Mouse (Mus musculus): ENCODE results near the gene Stk24. TPM values are rescaled to one million over a fixed set of nuclear protein-coding genes. Genes with fewer than 3 reads are reported as not detected.

The Stk24 gene
- total and polyA plus RNA-seq, 2 experiments from 2014 or later = 15.3 to 34.0 TPM

GRCm38 (mm10) chr14:121314934-121315333 is 64.9 kb downstream of the Stk24 start:
- no peak for TF ChIP-seq CTCF (IDR thresholded peaks at IDR 0.05; ENCODE audit: low read depth)

GRCm38 (mm10) chr14:121313283-121313682 is 66.5 kb downstream of the Stk24 start:
- Histone ChIP-seq H3K4me1 (ENCODE audit: insufficient read depth) (peaks cover 2% of the 10 kb centered on the region; the same call in 1 of the 2 replicates), H3K36me3 (ENCODE audit: insufficient read depth) (no peaks in the 10 kb centered on the region), H3K27me3 (ENCODE audit: insufficient read depth, low read length) (no peaks in the 10 kb centered on the region), H3K9ac (no peak overlapping the region), H3K27ac (ENCODE audit: low read depth, low read length) (no peak overlapping the region), H3K9me3 (ENCODE audit: low read length) (no peaks in the 10 kb centered on the region), H3K4me2 (ENCODE audit: low read depth) (no peak overlapping the region), H3K4me3 (ENCODE audit: low read depth, low read length) (no peak overlapping the region)
- TF ChIP-seq CTCF (IDR thresholded peaks at IDR 0.05; ENCODE audit: low read depth) = no peak
- ATAC-seq = no peak
- WGBS = 97% methylated on average over 10 of the region's 10 CpGs
- DNase-seq = no peak

More at GRCm38 (mm10) chr14:121314934-121315333, 64.9 kb downstream of the Stk24 start:
- no peak overlapping the region for H3K4me2 ChIP-seq (ENCODE audit: low read depth)
- DNase-seq (no peak), ATAC-seq (no peak)
- peaks cover 2% of the 10 kb centered on the region; the same call in 1 of the 2 replicates for H3K4me1 ChIP-seq (ENCODE audit: insufficient read depth)
- no peak overlapping the region for H3K9ac ChIP-seq
- H3K27me3 ChIP-seq (ENCODE audit: insufficient read depth, low read length) = no peaks in the 10 kb centered on the region
- H3K36me3 ChIP-seq (ENCODE audit: insufficient read depth) = no peaks in the 10 kb centered on the region
- no peaks in the 10 kb centered on the region for H3K9me3 ChIP-seq (ENCODE audit: low read length)
- H3K4me3 ChIP-seq (ENCODE audit: low read depth, low read length) = no peak overlapping the region
- 63% methylated on average over 3 of the region's 3 CpGs for WGBS
- no peak overlapping the region for H3K27ac ChIP-seq (ENCODE audit: low read depth, low read length)

- no peak overlapping the region for H3K4me3 ChIP-seq (ENCODE audit: low read depth, low read length)
- no peak overlapping the region for H3K9ac ChIP-seq
- no peak overlapping the region for H3K27ac ChIP-seq (ENCODE audit: low read depth, low read length)
- no peak for DNase-seq
- no peaks in the 10 kb centered on the region for H3K9me3 ChIP-seq (ENCODE audit: low read length)
- no peak overlapping the region for H3K4me2 ChIP-seq (ENCODE audit: low read depth)
- no peak for TF ChIP-seq CTCF (IDR thresholded peaks at IDR 0.05; ENCODE audit: low read depth)
- no peaks in the 10 kb centered on the region; the same call in 1 of the 2 replicates for H3K4me1 ChIP-seq (ENCODE audit: insufficient read depth)
- H3K36me3 ChIP-seq (ENCODE audit: insufficient read depth) = peaks cover 6% of the 10 kb centered on the region; the same call in 1 of the 2 replicates
- H3K27me3 ChIP-seq (ENCODE audit: insufficient read depth, low read length) = no peaks in the 10 kb centered on the region
- WGBS = 91% methylated on average over 2 of the region's 2 CpGs
- ATAC-seq = no peak
Observed at GRCm38 (mm10) chr14:121311083-121311482, 68.7 kb downstream of the Stk24 start.

- 86% methylated on average over 6 of the region's 6 CpGs for WGBS
- no peak for DNase-seq
- Histone ChIP-seq H3K4me1 (ENCODE audit: insufficient read depth) (no peaks in the 10 kb centered on the region), H3K27ac (ENCODE audit: low read depth, low read length) (no peak overlapping the region), H3K9me3 (ENCODE audit: low read length) (no peaks in the 10 kb centered on the region), H3K27me3 (ENCODE audit: insufficient read depth, low read length) (no peaks in the 10 kb centered on the region), H3K4me2 (ENCODE audit: low read depth) (no peak overlapping the region), H3K36me3 (ENCODE audit: insufficient read depth) (peaks cover 6% of the 10 kb centered on the region; the same call in 1 of the 2 replicates), H3K9ac (no peak overlapping the region), H3K4me3 (ENCODE audit: low read depth, low read length) (no peak overlapping the region)
- no peak for TF ChIP-seq CTCF (IDR thresholded peaks at IDR 0.05; ENCODE audit: low read depth)
- ATAC-seq = no peak
Observed at GRCm38 (mm10) chr14:121310325-121311080, 69.3 kb downstream of the Stk24 start.

- H3K4me1 ChIP-seq (ENCODE audit: insufficient read depth) = no peaks in the 10 kb centered on the region
- ATAC-seq (no peak), DNase-seq (no peak)
- H3K27me3 ChIP-seq (ENCODE audit: insufficient read depth, low read length) = no peaks in the 10 kb centered on the region
- no peak for TF ChIP-seq CTCF (IDR thresholded peaks at IDR 0.05; ENCODE audit: low read depth)
- peaks cover 6% of the 10 kb centered on the region; the same call in 1 of the 2 replicates for H3K36me3 ChIP-seq (ENCODE audit: insufficient read depth)
- H3K9me3 ChIP-seq (ENCODE audit: low read length) = no peaks in the 10 kb centered on the region
- H3K4me3 ChIP-seq (ENCODE audit: low read depth, low read length) = no peak overlapping the region
- H3K9ac ChIP-seq = no peak overlapping the region
- H3K27ac ChIP-seq (ENCODE audit: low read depth, low read length) = no peak overlapping the region
- 93% methylated on average over 3 of the region's 3 CpGs for WGBS
- H3K4me2 ChIP-seq (ENCODE audit: low read depth) = no peak overlapping the region
Observed at GRCm38 (mm10) chr14:121309909-121310308, 69.9 kb downstream of the Stk24 start.

- WGBS = 59% methylated on average over 8 of the region's 8 CpGs
- H3K27ac ChIP-seq (ENCODE audit: low read depth, low read length) = no peak overlapping the region
- H3K4me3 ChIP-seq (ENCODE audit: low read depth, low read length) = no peak overlapping the region
- H3K4me1 ChIP-seq (ENCODE audit: insufficient read depth) = peaks cover 4% of the 10 kb centered on the region; the same call in 1 of the 2 replicates
- ATAC-seq (no peak), DNase-seq (no peak)
- H3K9ac ChIP-seq = no peak overlapping the region
- H3K27me3 ChIP-seq (ENCODE audit: insufficient read depth, low read length) = no peaks in the 10 kb centered on the region
- H3K4me2 ChIP-seq (ENCODE audit: low read depth) = no peak overlapping the region
- no peaks in the 10 kb centered on the region for H3K9me3 ChIP-seq (ENCODE audit: low read length)
- H3K36me3 ChIP-seq (ENCODE audit: insufficient read depth) = peaks cover 12% of the 10 kb centered on the region
- TF ChIP-seq CTCF (IDR thresholded peaks at IDR 0.05; ENCODE audit: low read depth) = no peak
Observed at GRCm38 (mm10) chr14:121305316-121306064, 74.3 kb downstream of the Stk24 start.

- Histone ChIP-seq H3K4me3 (ENCODE audit: low read depth, low read length) (no peak overlapping the region), H3K4me2 (ENCODE audit: low read depth) (no peak overlapping the region), H3K27me3 (ENCODE audit: insufficient read depth, low read length) (no peaks in the 10 kb centered on the region), H3K27ac (ENCODE audit: low read depth, low read length) (no peak overlapping the region), H3K4me1 (ENCODE audit: insufficient read depth) (peaks cover 4% of the 10 kb centered on the region; the same call in 1 of the 2 replicates), H3K9me3 (ENCODE audit: low read length) (no peaks in the 10 kb centered on the region), H3K36me3 (ENCODE audit: insufficient read depth) (peaks cover 19% of the 10 kb centered on the region), H3K9ac (no peak overlapping the region)
- DNase-seq = no peak
- WGBS = 59% methylated on average over 7 of the region's 7 CpGs
- ATAC-seq = peak; percentile 53
- no peak for TF ChIP-seq CTCF (IDR thresholded peaks at IDR 0.05; ENCODE audit: low read depth)
Observed at GRCm38 (mm10) chr14:121304523-121304922, 75.3 kb downstream of the Stk24 start.
